ENCODE assay signal across 10 mouse cellular contexts in the genomic region with DNA sequence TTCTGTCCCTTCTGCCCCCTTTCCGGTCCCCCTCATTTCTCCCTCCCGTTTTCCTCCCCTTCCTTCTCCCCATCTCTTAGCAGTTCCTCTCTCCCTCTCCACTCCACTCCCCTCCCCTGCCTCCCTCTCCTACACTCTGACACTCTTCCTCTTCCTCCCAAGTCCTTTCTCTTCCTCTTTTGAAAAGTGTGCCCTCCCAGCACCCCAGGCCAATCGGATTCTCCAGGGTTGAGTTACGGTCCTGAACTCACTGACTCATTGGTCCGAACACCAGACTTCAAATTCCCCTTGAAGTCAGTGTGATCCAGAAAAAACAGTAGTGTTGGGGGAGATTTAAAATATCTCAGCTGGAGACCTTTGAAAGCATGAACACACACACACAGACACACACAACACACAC.
DNase-seq lines count a peak whose midpoint lies in the region; ATAC-seq lines count a peak whose summit lies in the region.
"Had no signal": no experiment of that assay in that cellular context is flagged by ENCODE, and none has a peak within 500 bp of the region (broad histone marks: within the 10 kb centered on the region; RNA-seq: fewer than 3 reads in every experiment).

No protein-coding gene starts in this region.

- intact Hi-C loops in heart, postnatal 25 days (cut with DNase I), result no loop called here

- 0 out of 2 replicates have a peak, but pooled peaks cover 3% of the 10 kb centered on the region for H3K9me3 ChIP-seq in heart, embryonic 14.5 days (ENCODE audit: control insufficient read depth, low read length)
- no peaks in the 10 kb centered on the region for H3K9me3 ChIP-seq in neural tube, embryonic 15.5 days (replicated peaks)

- H3K27ac ChIP-seq in heart, embryonic 14.5 days (replicated peaks in 1 of 2; ENCODE audit: control insufficient read depth in 1 of 2, insufficient read depth in 1 of 2, low read depth in 2 of 2, low read length in 2 of 2), result no peak overlapping the region
- H3K27ac ChIP-seq in neural tube, embryonic 15.5 days (replicated peaks), result no peak overlapping the region

- H3K4me1 ChIP-seq in heart, embryonic 14.5 days (ENCODE audit: control insufficient read depth in 2 of 2, insufficient read depth in 2 of 2, low read length in 2 of 2), result peaks cover 17 to 19% of the 10 kb centered on the region in 2 experiments
- peaks cover 19% of the 10 kb centered on the region for H3K4me1 ChIP-seq in neural tube, embryonic 15.5 days

- no peaks in the 10 kb centered on the region for H3K36me3 ChIP-seq in heart, embryonic 14.5 days (ENCODE audit: control insufficient read depth, insufficient read depth, low read length)
- H3K36me3 ChIP-seq in neural tube, embryonic 15.5 days, result no peaks in the 10 kb centered on the region

- 44% methylated on average over 5 of the region's 5 CpGs for WGBS in heart, embryonic 14.5 days
- 41% methylated on average over 5 of the region's 5 CpGs for WGBS in neural tube, embryonic 15.5 days

- DNase-seq in heart, postnatal 25 days (ENCODE audit: low spot score), result no peak
- DNase-seq in 3T3-L1 (ENCODE audit: low read depth, low spot score), result peak; percentile 35
- DNase-seq in MEL-GATA-1-ER (ENCODE audit: extremely low read depth, low read depth), result peak; percentile 82
- DNase-seq in liver, result peak; percentile 23
- no peak for DNase-seq in urinary bladder, adult 2 months (ENCODE audit: low spot score)
- no peak for DNase-seq in adrenal gland, postnatal 10 days
- DNase-seq: lung, postnatal 14 days had no signal

- no peaks in the 10 kb centered on the region for H3K27me3 ChIP-seq in heart, embryonic 14.5 days (ENCODE audit: control insufficient read depth, insufficient read depth, low read length)
- H3K27me3 ChIP-seq in neural tube, embryonic 15.5 days (replicated peaks), result no peaks in the 10 kb centered on the region

- no peak overlapping the region for H3K4me3 ChIP-seq in heart, embryonic 14.5 days (ENCODE audit: control insufficient read depth in 1 of 2, insufficient read depth in 1 of 2, low read depth in 1 of 2, low read length in 2 of 2)
- no peak overlapping the region for H3K4me3 ChIP-seq in neural tube, embryonic 15.5 days (replicated peaks)

- no peak for ATAC-seq in heart, embryonic 14.5 days (ENCODE audit: insufficient number of reproducible peaks, insufficient read depth, low FRiP score, low read depth)
- ATAC-seq in neural tube, embryonic 15.5 days (ENCODE audit: low FRiP score), result no peak
- ATAC-seq: hindbrain, postnatal 0 days had no signal

- H3K4me2 ChIP-seq in heart, embryonic 14.5 days (ENCODE audit: low read length), result peak overlapping the region; percentile 34
- H3K4me2 ChIP-seq in neural tube, embryonic 15.5 days, result no peak overlapping the region

- no peak overlapping the region for H3K9ac ChIP-seq in heart, embryonic 14.5 days (ENCODE audit: low read length)
- no peak overlapping the region for H3K9ac ChIP-seq in neural tube, embryonic 15.5 days (replicated peaks)

Comparison
In these comparisons a context has a peak if more than half of its experiments do, and no peak if none do; other contexts are left out.
1. DNase-seq: peak in 3T3-L1 (single experiment), MEL-GATA-1-ER (single experiment) and liver (single experiment); none in heart, postnatal 25 days (single experiment), urinary bladder, adult 2 months (single experiment) and adrenal gland, postnatal 10 days (single experiment).